Mouse (Mus musculus): Measurements from ENCODE around the gene Incenp. TPM values are rescaled to one million over a fixed set of nuclear protein-coding genes. Genes with fewer than 3 reads are reported as not detected.

Incenp gene
- polyA plus RNA-seq (2012; rRNA removed): 68.8 and 73.2 TPM in 2 replicates

DNA sequence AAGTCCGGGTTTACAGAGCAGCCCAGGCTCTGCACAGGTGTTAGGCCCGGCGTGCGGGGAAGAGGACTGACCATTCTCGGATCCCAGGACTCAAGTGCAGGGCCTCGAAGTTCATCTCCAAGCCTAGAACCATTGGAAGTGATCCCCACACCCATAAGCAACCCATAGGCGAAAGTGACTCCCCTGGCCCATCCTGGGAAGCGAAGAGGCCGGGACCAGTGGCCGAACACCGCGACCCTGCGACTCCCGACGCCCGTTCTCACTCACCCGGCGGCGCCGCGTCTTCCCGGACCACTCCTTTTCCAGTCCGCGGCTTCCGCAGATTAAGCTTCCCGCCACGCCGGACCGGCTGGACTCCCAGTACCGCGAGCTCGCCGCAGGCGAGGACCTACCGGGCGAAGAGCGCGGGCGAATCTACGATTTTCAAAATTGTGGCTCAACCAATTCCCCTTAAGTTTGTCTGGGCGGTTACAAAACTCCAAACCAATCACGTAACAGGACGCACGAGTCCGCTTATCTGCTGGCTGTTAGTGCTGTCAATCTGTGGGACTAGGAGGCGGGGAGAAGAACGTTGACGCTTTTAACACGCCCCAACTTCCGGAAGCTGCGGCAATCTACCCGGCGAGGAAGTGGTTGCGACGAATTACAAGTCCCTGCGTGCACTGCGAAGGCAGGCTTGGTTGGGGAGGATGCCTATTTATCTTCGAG, at the start of gene Incenp:
TSS of gene Incenp (minus strand) at position 480 of the 708 bp plus-strand sequence.

DNA sequence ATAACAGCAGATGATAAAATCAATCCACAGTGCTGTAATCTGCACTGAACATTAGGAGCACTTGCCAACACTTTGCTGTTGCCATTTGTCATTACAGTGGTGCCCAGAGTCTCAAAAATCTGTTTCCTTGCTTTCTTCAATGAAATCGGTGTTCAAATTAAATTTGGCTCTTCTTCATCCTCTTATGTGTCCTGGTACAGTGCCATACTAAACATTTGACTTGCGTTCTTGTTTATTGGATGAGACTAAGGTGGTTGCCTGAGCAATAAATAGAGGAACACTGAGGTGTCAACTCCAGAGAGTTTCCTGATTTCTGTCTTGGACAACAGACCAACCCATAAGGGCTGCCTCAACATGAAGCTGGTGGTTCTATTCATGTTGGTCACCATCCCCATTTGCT, 52.1 kb downstream of the Incenp start, which contains the start of gene Scgb2a2:
TSS of gene Scgb2a2 (plus strand) at position 301 of the 400 bp plus-strand sequence.

Other genes with a start within 250 kb of the Incenp start
- not detected in 2 replicates for gene Scgb2a2, start 52.0 kb downstream of the Incenp start, polyA plus RNA-seq (2012; rRNA removed)
- gene Fth1, start 81.0 kb upstream of the Incenp start, polyA plus RNA-seq (2012; rRNA removed): 1,480 and 1,744 TPM in 2 replicates
- gene Best1, start 102.1 kb upstream of the Incenp start, polyA plus RNA-seq (2012; rRNA removed): 0.02 and 0.05 TPM in 2 replicates
- gene Rab3il1, start 102.1 kb upstream of the Incenp start, polyA plus RNA-seq (2012; rRNA removed): 99.0 and 121 TPM in 2 replicates
- gene Fads3, start 142.0 kb upstream of the Incenp start, polyA plus RNA-seq (2012; rRNA removed): 6.2 and 8.6 TPM in 2 replicates
- gene Fads2, start 202.2 kb upstream of the Incenp start, polyA plus RNA-seq (2012; rRNA removed): 37.6 and 41.0 TPM in 2 replicates